Mouse (Mus musculus) heart, adult 2 months (tissue): Measurements from ENCODE around the gene Olfr656. TPM values are rescaled to one million over a fixed set of nuclear protein-coding genes. Genes with fewer than 3 reads are reported as not detected.

Experiments used
- DNase-seq, 2 experiments: peaks; one replicate each; pipeline ENCODE4 v3.0.0; 2021
- H3K27ac ChIP-seq: fragments of 200-600 bp; 2 replicates; pipeline ENCODE4 v1.8.1; 2022
- H3K27me3 ChIP-seq: fragments of 200-500 bp; 2 replicates; pipeline ENCODE4 v1.6.1; 2012; ENCODE audit warnings: mild to moderate bottlenecking, low read length, inconsistent platforms, mixed read lengths; ENCODE audit not compliant: control insufficient read depth, insufficient read depth
- H3K36me3 ChIP-seq: fragments of 200-500 bp; 2 replicates; pipeline ENCODE4 v1.6.1; 2012; ENCODE audit warnings: low read length, inconsistent platforms; ENCODE audit not compliant: control insufficient read depth, insufficient read depth
- H3K4me1 ChIP-seq: fragments of 200-500 bp; 2 replicates; pipeline ENCODE4 v1.6.1; 2011; ENCODE audit warnings: low read length; ENCODE audit not compliant: control insufficient read depth, insufficient read depth
- H3K4me3 ChIP-seq: fragments of 200-600 bp; 2 replicates; pipeline ENCODE4 v1.8.1; 2022
- H3K79me2 ChIP-seq: fragments of 200-500 bp; replicated peaks from 2 replicates; pipeline ENCODE4 v1.6.1; 2012; ENCODE audit warnings: mild to moderate bottlenecking, inconsistent platforms, low read length, moderate library complexity, mixed read lengths; ENCODE audit not compliant: control insufficient read depth, insufficient read depth
- H3K9ac ChIP-seq: fragments of 200-500 bp; 2 replicates; pipeline ENCODE4 v1.6.1; 2012; ENCODE audit warnings: low read depth, mild to moderate bottlenecking, control low read depth, inconsistent platforms, low read length, mixed read lengths
- CTCF ChIP-seq: fragments of 200-600 bp; IDR thresholded peaks from 2 replicates; pipeline ENCODE4 v1.8.1; 2022; ENCODE audit warnings: antibody characterized with exemption, mild to moderate bottlenecking, moderate library complexity
- EP300 ChIP-seq: fragments of 200-500 bp; IDR thresholded peaks from 2 replicates; pipeline ENCODE4 v1.6.1; 2011; ENCODE audit warnings: low read depth, low read length, control low read depth; ENCODE audit not compliant: insufficient read depth
- POLR2A ChIP-seq: fragments of 200-500 bp; IDR thresholded peaks from 2 replicates; pipeline ENCODE4 v1.6.1; 2011; ENCODE audit warnings: mild to moderate bottlenecking, low read depth, low read length, control low read depth; ENCODE audit not compliant: insufficient read depth
- WGBS: fragments of 180-500 bp; shearing (Covaris S2); methylation state at CpG from one replicate; pipeline ENCODE4 v1.1.7; 2018; 5-methylcytosine and 5-hydroxymethylcytosine counted together
- intact Hi-C: fragments of 180-260 bp; cut with DNase I; formaldehyde crosslinking; loops from one replicate; pipeline ENCODE4 v1.15.1; 2025
- polyA plus RNA-seq: library from polyadenylated mRNA; depleted of rRNA; stranded (reverse); fragments of >200 nt; gene quantifications from 2 replicates; pipeline ENCODE4 v1.2.3, GENCODE M21; 2012; rRNA removed
- total RNA-seq, 2 experiments: library from RNA; stranded (reverse); gene quantifications; 2 replicates each; pipeline ENCODE4 v1.2.3; 2021

Olfr656 gene
- total and polyA plus RNA-seq, 3 experiments, result not detected

- intact Hi-C loops, result no loop called here
Observed at GRCm38 (mm10) chr7:104601679-104602078, 12.1 kb upstream of the Olfr656 start, which contains the start of gene Olfr655. Gene Olfr655, minus strand, starts transcription at chr7:104601779.

GRCm38 (mm10) chr7:104603173-104603572, 10.6 kb upstream of the Olfr656 start:
- intact Hi-C loops, result no loop called here
- H3K4me3 ChIP-seq, result no peak overlapping the region
- peak; percentile 4 to 27 for DNase-seq
- H3K36me3 ChIP-seq, result no peaks in the 10 kb centered on the region
- no peak for TF ChIP-seq EP300
- no peak for TF ChIP-seq POLR2A
- TF ChIP-seq CTCF, result peak; percentile 74
- no peak overlapping the region for H3K9ac ChIP-seq
- no peaks in the 10 kb centered on the region for H3K79me2 ChIP-seq
- WGBS, result 5% methylated on average over 3 of the region's 3 CpGs
- H3K4me1 ChIP-seq, result no peaks in the 10 kb centered on the region
- no peaks in the 10 kb centered on the region for H3K27me3 ChIP-seq
- H3K27ac ChIP-seq, result no peak overlapping the region

More at GRCm38 (mm10) chr7:104601679-104602078, 12.1 kb upstream of the Olfr656 start, which contains the start of gene Olfr655:
- no peak for TF ChIP-seq POLR2A
- TF ChIP-seq CTCF, result no peak
- TF ChIP-seq EP300, result no peak
- Histone ChIP-seq H3K4me3 (no peak within 1 kb of the TSS), H3K27me3 (no peaks in the 10 kb centered on the region), H3K36me3 (no peaks in the 10 kb centered on the region), H3K9ac (no peak within 1 kb of the TSS), H3K79me2 (no peaks in the 10 kb centered on the region), H3K27ac (no peak within 1 kb of the TSS), H3K4me1 (no peaks in the 10 kb centered on the region)
- DNase-seq, result no peak
- WGBS, result 66% methylated on average over 2 of the region's 2 CpGs

- no peak for DNase-seq
- no peak overlapping the region for H3K9ac ChIP-seq
- no peak for TF ChIP-seq EP300
- no peak for TF ChIP-seq CTCF
- TF ChIP-seq POLR2A, result no peak
- H3K36me3 ChIP-seq, result no peaks in the 10 kb centered on the region
- H3K27ac ChIP-seq, result no peak overlapping the region
- intact Hi-C loops, result no loop called here
- no peaks in the 10 kb centered on the region for H3K79me2 ChIP-seq
- no peaks in the 10 kb centered on the region for H3K27me3 ChIP-seq
- H3K4me3 ChIP-seq, result no peak overlapping the region
- H3K4me1 ChIP-seq, result no peaks in the 10 kb centered on the region
Observed at GRCm38 (mm10) chr7:104604727-104605126, 9.0 kb upstream of the Olfr656 start.

GRCm38 (mm10) chr7:104624494-104624893, 10.7 kb downstream of the Olfr656 start, which contains the start of gene Olfr657:
Gene Olfr657, plus strand, starts transcription at chr7:104624794.
- Histone ChIP-seq H3K27me3 (no peaks in the 10 kb centered on the region), H3K4me1 (no peaks in the 10 kb centered on the region), H3K79me2 (no peaks in the 10 kb centered on the region), H3K27ac (no peak within 1 kb of the TSS), H3K9ac (no peak within 1 kb of the TSS), H3K36me3 (no peaks in the 10 kb centered on the region), H3K4me3 (no peak within 1 kb of the TSS)
- intact Hi-C loops, result no loop called here
- TF ChIP-seq EP300 (no peak), CTCF (no peak), POLR2A (no peak)
- no peak for DNase-seq

GRCm38 (mm10) chr7:104646841-104647482, 33.2 kb downstream of the Olfr656 start, which contains the start of gene Olfr658:
Gene Olfr658, minus strand, starts transcription at chr7:104647305.
- H3K4me3 ChIP-seq, result no peak within 1 kb of the TSS
- no peaks in the 10 kb centered on the region for H3K27me3 ChIP-seq
- intact Hi-C loops, result no loop called here
- no peaks in the 10 kb centered on the region; the same call in 1 of the 2 replicates for H3K4me1 ChIP-seq
- no peak for TF ChIP-seq EP300
- peak; percentile 45 for TF ChIP-seq CTCF
- no peaks in the 10 kb centered on the region for H3K79me2 ChIP-seq
- WGBS, result 24% methylated on average over 21 of the region's 22 CpGs
- no peak within 1 kb of the TSS for H3K9ac ChIP-seq
- no peaks in the 10 kb centered on the region for H3K36me3 ChIP-seq
- H3K27ac ChIP-seq, result no peak within 1 kb of the TSS
- peak; percentile 16 to 28 for DNase-seq

GRCm38 (mm10) chr7:104666453-104666852, 52.7 kb downstream of the Olfr656 start, which contains the start of gene Olfr659:
Gene Olfr659, plus strand, starts transcription at chr7:104666753.
- no peak for DNase-seq
- H3K36me3 ChIP-seq, result no peaks in the 10 kb centered on the region
- no peaks in the 10 kb centered on the region for H3K4me1 ChIP-seq
- no peaks in the 10 kb centered on the region for H3K79me2 ChIP-seq
- intact Hi-C loops, result no loop called here
- no peaks in the 10 kb centered on the region for H3K27me3 ChIP-seq
- 67% methylated on average over 3 of the region's 3 CpGs for WGBS
- no peak within 1 kb of the TSS for H3K27ac ChIP-seq
- H3K4me3 ChIP-seq, result no peak within 1 kb of the TSS
- TF ChIP-seq EP300 (no peak), POLR2A (no peak), CTCF (no peak)
- H3K9ac ChIP-seq, result no peak within 1 kb of the TSS

Other genes with a start within 250 kb of the Olfr656 start
- gene Trim30b, start 244.1 kb upstream of the Olfr656 start, total RNA-seq, result under 1 TPM; 0.14 to 0.23 TPM
- 0.21 and 0.23 TPM in 2 replicates for gene Trim30b, start 244.1 kb upstream of the Olfr656 start, polyA plus RNA-seq
- under 1 TPM; 0.18 to 0.20 TPM for gene Trim30c, start 213.1 kb upstream of the Olfr656 start, total RNA-seq
- 0.08 and 0.18 TPM in 2 replicates for gene Trim30c, start 213.1 kb upstream of the Olfr656 start, polyA plus RNA-seq
- 1 to 10 TPM; 3.5 to 3.6 TPM for gene Trim30a, start 148.8 kb upstream of the Olfr656 start, total RNA-seq
- gene Trim30a, start 148.8 kb upstream of the Olfr656 start, polyA plus RNA-seq, result 2.6 and 5.3 TPM in 2 replicates
- under 1 TPM; 0.37 to 0.75 TPM for gene Trim30d, start 106.1 kb upstream of the Olfr656 start, total RNA-seq
- 0.62 and 0.76 TPM in 2 replicates for gene Trim30d, start 106.1 kb upstream of the Olfr656 start, polyA plus RNA-seq
- not detected for gene Olfr651, start 63.8 kb upstream of the Olfr656 start, total RNA-seq
- not detected in 2 replicates for gene Olfr651, start 63.8 kb upstream of the Olfr656 start, polyA plus RNA-seq
- gene Olfr652, start 53.1 kb upstream of the Olfr656 start, total RNA-seq, result not detected
- not detected in 2 replicates for gene Olfr652, start 53.1 kb upstream of the Olfr656 start, polyA plus RNA-seq
- not detected for gene Olfr653, start 36.6 kb upstream of the Olfr656 start, total RNA-seq
- gene Olfr653, start 36.6 kb upstream of the Olfr656 start, polyA plus RNA-seq, result not detected in 2 replicates
- not detected for gene Olfr654, start 26.9 kb upstream of the Olfr656 start, total RNA-seq
- gene Olfr654, start 26.9 kb upstream of the Olfr656 start, polyA plus RNA-seq, result not detected in 2 replicates
- gene Olfr655, start 12.2 kb upstream of the Olfr656 start, total RNA-seq, result not detected
- gene Olfr655, start 12.2 kb upstream of the Olfr656 start, polyA plus RNA-seq, result not detected in 2 replicates
- gene Olfr657, start 10.8 kb downstream of the Olfr656 start, total RNA-seq, result not detected
- not detected in 2 replicates for gene Olfr657, start 10.8 kb downstream of the Olfr656 start, polyA plus RNA-seq
- not detected for gene Olfr658, start 33.4 kb downstream of the Olfr656 start, total RNA-seq
- gene Olfr658, start 33.4 kb downstream of the Olfr656 start, polyA plus RNA-seq, result not detected in 2 replicates
- not detected for gene Olfr659, start 52.8 kb downstream of the Olfr656 start, total RNA-seq
- not detected in 2 replicates for gene Olfr659, start 52.8 kb downstream of the Olfr656 start, polyA plus RNA-seq
- not detected for gene Olfr661, start 72.5 kb downstream of the Olfr656 start, total RNA-seq
- gene Olfr661, start 72.5 kb downstream of the Olfr656 start, polyA plus RNA-seq, result not detected in 2 replicates
- not detected for gene Usp17le, start 163.5 kb downstream of the Olfr656 start, total RNA-seq
- gene Usp17le, start 163.5 kb downstream of the Olfr656 start, polyA plus RNA-seq, result not detected in 2 replicates
- not detected for gene Usp17lb, start 228.6 kb downstream of the Olfr656 start, total RNA-seq
- gene Usp17lb, start 228.6 kb downstream of the Olfr656 start, polyA plus RNA-seq, result not detected in 2 replicates
- gene Usp17la, start 243.1 kb downstream of the Olfr656 start, total RNA-seq, result not detected
- gene Usp17la, start 243.1 kb downstream of the Olfr656 start, polyA plus RNA-seq, result not detected in 2 replicates